Mouse (Mus musculus) left cerebral cortex, postnatal 36 days (tissue): ENCODE data around the gene Camkmt. TPM values are rescaled to one million over a fixed set of nuclear protein-coding genes. Genes with fewer than 3 reads are reported as not detected.

Experiments used
- DNase-seq, 2 experiments: peaks; one replicate each; pipeline ENCODE4 v3.0.0; 2021 to 2022; ENCODE audit warnings: low spot score in 2 of 2, mixed read lengths in 1 of 2
- intact Hi-C: fragments of 180-260 bp; cut with DNase I; formaldehyde crosslinking; loops from one replicate; pipeline ENCODE4 v1.15.1; 2025
- total RNA-seq, 2 experiments: library from RNA; stranded (reverse); gene quantifications; 2 replicates each; pipeline ENCODE4 v1.2.3; 2021

Camkmt gene
- total RNA-seq, 2 experiments from 2014 or later = 9.5 to 10.0 TPM

GRCm38 (mm10) chr17:85393891-85394321 lies 303.6 kb downstream of the Camkmt start:
- intact Hi-C loops = no loop called here
- DNase-seq = no peak

- intact Hi-C loops = no loop called here
- no peak for DNase-seq
Observed at GRCm38 (mm10) chr17:85395502-85395901, 305.1 kb downstream of the Camkmt start.

- no peak for DNase-seq
- intact Hi-C loops = no loop called here
Observed at GRCm38 (mm10) chr17:85400751-85401150, 310.4 kb downstream of the Camkmt start.

- intact Hi-C loops = no loop called here
Observed at GRCm38 (mm10) chr17:85405161-85405560, 314.8 kb downstream of the Camkmt start.

GRCm38 (mm10) chr17:85406195-85406594 lies 315.8 kb downstream of the Camkmt start:
- intact Hi-C loops = no loop called here

More at GRCm38 (mm10) chr17:85405161-85405560, 314.8 kb downstream of the Camkmt start:
- DNase-seq = no peak

GRCm38 (mm10) chr17:85428831-85429230 lies 338.5 kb downstream of the Camkmt start:
- intact Hi-C loops = no loop called here
- DNase-seq = no peak

More at GRCm38 (mm10) chr17:85406195-85406594, 315.8 kb downstream of the Camkmt start:
- no peak for DNase-seq

- DNase-seq = no peak
- intact Hi-C loops = no loop called here
Observed at GRCm38 (mm10) chr17:85432923-85433322, 342.6 kb downstream of the Camkmt start.

GRCm38 (mm10) chr17:85443036-85443435 lies 352.7 kb downstream of the Camkmt start:
- DNase-seq = no peak
- intact Hi-C loops = no loop called here

- DNase-seq = no peak
- intact Hi-C loops = no loop called here
Observed at GRCm38 (mm10) chr17:85454419-85454983, 364.1 kb downstream of the Camkmt start.

GRCm38 (mm10) chr17:85455063-85455462 lies 364.7 kb downstream of the Camkmt start:
- DNase-seq = no peak
- intact Hi-C loops = no loop called here

GRCm38 (mm10) chr17:85458075-85458474 lies 367.7 kb downstream of the Camkmt start:
- intact Hi-C loops = no loop called here

GRCm38 (mm10) chr17:85458589-85458988 lies 368.2 kb downstream of the Camkmt start:
- intact Hi-C loops = no loop called here
- no peak for DNase-seq

More at GRCm38 (mm10) chr17:85458075-85458474, 367.7 kb downstream of the Camkmt start:
- no peak for DNase-seq

- no peak for DNase-seq
- intact Hi-C loops = no loop called here
Observed at GRCm38 (mm10) chr17:85461577-85461976, 371.2 kb downstream of the Camkmt start.

- no peak for DNase-seq
- intact Hi-C loops = no loop called here
Observed at GRCm38 (mm10) chr17:85463497-85464392, 373.4 kb downstream of the Camkmt start.

GRCm38 (mm10) chr17:85464466-85465411 lies 374.4 kb downstream of the Camkmt start:
- no peak for DNase-seq
- intact Hi-C loops = no loop called here

- DNase-seq = no peak
- intact Hi-C loops = no loop called here
Observed at GRCm38 (mm10) chr17:85469776-85470175, 379.4 kb downstream of the Camkmt start.

- DNase-seq = no peak
- intact Hi-C loops = no loop called here
Observed at GRCm38 (mm10) chr17:85472687-85473202, 382.4 kb downstream of the Camkmt start.

GRCm38 (mm10) chr17:85473217-85473616 lies 382.9 kb downstream of the Camkmt start:
- intact Hi-C loops = no loop called here
- no peak for DNase-seq

GRCm38 (mm10) chr17:85473881-85474280 lies 383.5 kb downstream of the Camkmt start:
- no peak for DNase-seq
- intact Hi-C loops = no loop called here
